Mouse (Mus musculus) ES-E14 (cell line): ENCODE data around the gene Gabbr2.

Experiments used
- CHD2 ChIP-seq: IDR thresholded peaks from 2 replicates; pipeline ENCODE4 v1.6.1; 2014; ENCODE audit warnings: mild to moderate bottlenecking, low read depth, low read length, inconsistent platforms
- HCFC1 ChIP-seq: IDR thresholded peaks from 2 replicates; pipeline ENCODE4 v1.6.1; 2012; ENCODE audit warnings: low read length, inconsistent platforms, borderline replicate concordance; ENCODE audit not compliant: insufficient read depth
- MAFK ChIP-seq: IDR thresholded peaks from 2 replicates; pipeline ENCODE4 v1.6.1; 2014; ENCODE audit warnings: mild to moderate bottlenecking, low read depth, low read length, inconsistent platforms; ENCODE audit not compliant: insufficient read depth
- ZC3H11A ChIP-seq: IDR thresholded peaks from 2 replicates; pipeline ENCODE4 v1.6.1; 2012; ENCODE audit warnings: low read depth, mild to moderate bottlenecking, inconsistent platforms, low read length, borderline replicate concordance
- ZNF384 ChIP-seq: IDR thresholded peaks from 2 replicates; pipeline ENCODE4 v1.6.1; 2012; ENCODE audit warnings: low read depth, low read length, inconsistent platforms

DNA sequence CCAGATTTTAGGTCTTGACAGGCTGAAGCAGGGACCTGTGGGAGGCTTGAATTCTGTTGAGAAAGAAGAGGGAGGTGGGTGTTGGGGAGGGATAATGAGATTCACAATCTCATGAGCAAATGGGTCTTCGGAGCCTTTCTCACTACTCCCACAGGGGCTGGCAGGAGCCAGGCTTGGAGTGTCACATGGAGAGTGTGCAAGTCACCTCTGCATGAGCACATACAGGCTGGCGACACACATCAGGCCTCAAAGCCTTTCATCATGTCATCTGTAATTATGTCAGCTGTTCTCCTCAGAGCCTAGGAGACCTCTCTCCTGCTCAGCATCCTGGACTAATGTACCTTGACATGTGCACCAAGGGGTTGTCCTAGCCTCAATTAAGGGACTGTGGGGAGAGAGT, 219.1 kb downstream of the Gabbr2 start:
- TF ChIP-seq ZNF384 (no peak), HCFC1 (no peak), MAFK (no peak), ZC3H11A (no peak), CHD2 (no peak)
